Mouse (Mus musculus) bone marrow macrophage, adult 2 months (primary cell): ENCODE measurements around the gene Rab37. TPM values are rescaled to one million over a fixed set of nuclear protein-coding genes. Genes with fewer than 3 reads are reported as not detected.
A peak's percentile ranks its signal among the peaks of the same experiment; 100 is the strongest.

Source experiments
- H3K27ac ChIP-seq: 2 replicates; pipeline ENCODE4 v1.5.1; 2012; ENCODE audit warnings: low read depth, low read length; ENCODE audit not compliant: insufficient read depth
- H3K4me1 ChIP-seq: 2 replicates; pipeline ENCODE4 v1.6.1; 2012; ENCODE audit warnings: low read length; ENCODE audit not compliant: control insufficient read depth, insufficient read depth
- H3K4me3 ChIP-seq: 2 replicates; pipeline ENCODE4 v1.5.1; 2012; ENCODE audit warnings: mild to moderate bottlenecking, low read length, moderate library complexity; ENCODE audit not compliant: insufficient read depth
- CTCF ChIP-seq: IDR thresholded peaks from 2 replicates; pipeline ENCODE4 v1.5.1; 2012; ENCODE audit warnings: low read depth, mild to moderate bottlenecking, low read length, moderate library complexity
- POLR2A ChIP-seq: IDR thresholded peaks from 2 replicates; pipeline ENCODE4 v1.6.1; 2012; ENCODE audit warnings: mild to moderate bottlenecking, low read depth, low read length, borderline replicate concordance
- polyA plus RNA-seq: library from polyadenylated mRNA; stranded (reverse); fragments of >200 nt; gene quantifications from 2 replicates; pipeline ENCODE4 v1.2.4, GENCODE M21; 2012; ENCODE audit not compliant: missing spikeins, insufficient read depth, insufficient read length

Rab37 gene
- polyA plus RNA-seq, 1 experiment = not detected

- Histone ChIP-seq H3K27ac (no peak overlapping the region), H3K4me1 (no peaks in the 10 kb centered on the region), H3K4me3 (no peak overlapping the region)
Measured at GRCm38 (mm10) chr11:115151755-115152429, 60.7 kb downstream of the Rab37 start.

GRCm38 (mm10) chr11:115153088-115153487, 61.9 kb downstream of the Rab37 start:
- H3K27ac ChIP-seq = no peak overlapping the region

More at GRCm38 (mm10) chr11:115151755-115152429, 60.7 kb downstream of the Rab37 start:
- TF ChIP-seq POLR2A = no peak
- no peak for TF ChIP-seq CTCF

GRCm38 (mm10) chr11:115153699-115154292, 62.6 kb downstream of the Rab37 start:
- H3K4me3 ChIP-seq = peak overlapping the region; percentile 40
- peak; percentile 98 for TF ChIP-seq CTCF
- TF ChIP-seq POLR2A = no peak
- H3K27ac ChIP-seq = no peak overlapping the region
- peaks cover 9% of the 10 kb centered on the region for H3K4me1 ChIP-seq

More at GRCm38 (mm10) chr11:115153088-115153487, 61.9 kb downstream of the Rab37 start:
- no peak for TF ChIP-seq CTCF
- peaks cover 4% of the 10 kb centered on the region for H3K4me1 ChIP-seq
- H3K4me3 ChIP-seq = no peak overlapping the region

GRCm38 (mm10) chr11:115155053-115155634, 63.9 kb downstream of the Rab37 start:
- Histone ChIP-seq H3K4me3 (no peak overlapping the region), H3K4me1 (peaks cover 10% of the 10 kb centered on the region), H3K27ac (no peak overlapping the region)
- no peak for TF ChIP-seq CTCF
- no peak for TF ChIP-seq POLR2A

GRCm38 (mm10) chr11:115157933-115158719, 66.9 kb downstream of the Rab37 start:
- TF ChIP-seq POLR2A (no peak), CTCF (no peak)
- H3K4me3 ChIP-seq = no peak overlapping the region
- peak overlapping the region; percentile 24 for H3K27ac ChIP-seq
- H3K4me1 ChIP-seq = peaks cover 27% of the 10 kb centered on the region

GRCm38 (mm10) chr11:115160016-115160797, 69.0 kb downstream of the Rab37 start:
- no peak overlapping the region for H3K4me3 ChIP-seq
- TF ChIP-seq CTCF (peak; percentile 63), POLR2A (no peak)
- H3K27ac ChIP-seq = no peak overlapping the region
- H3K4me1 ChIP-seq = peaks cover 27% of the 10 kb centered on the region

GRCm38 (mm10) chr11:115160883-115161577, 69.8 kb downstream of the Rab37 start:
- no peak for TF ChIP-seq POLR2A
- peak; percentile 99 for TF ChIP-seq CTCF
- Histone ChIP-seq H3K27ac (peak overlapping the region; percentile 85), H3K4me1 (peaks cover 35% of the 10 kb centered on the region), H3K4me3 (peak overlapping the region; percentile 28)

- peak overlapping the region; percentile 85 for H3K27ac ChIP-seq
- H3K4me3 ChIP-seq = peak overlapping the region; percentile 28
- TF ChIP-seq CTCF (no peak), POLR2A (no peak)
- H3K4me1 ChIP-seq = peaks cover 41% of the 10 kb centered on the region
Measured at GRCm38 (mm10) chr11:115161578-115162204, 70.5 kb downstream of the Rab37 start.
